Mouse (Mus musculus) frontal cortex, postnatal 25 days (tissue): ENCODE measurements at regions not wholly inside any gene's neighbourhood (a gene's known extent, or its start where the extent isn't known, plus 50 kb on each side); places are given as distances from the start of the nearest gene placed in this dataset.

Experiments
- DNase-seq, 2 experiments: peaks; one replicate each; pipeline ENCODE4 v3.0.0; 2022; ENCODE audit warnings: low spot score in 2 of 2

- DNase-seq, result no peak
These were observed 76.7 kb downstream of the Trim29 start for GRCm38 (mm10) chr9:43387397-43387796.

DNA sequence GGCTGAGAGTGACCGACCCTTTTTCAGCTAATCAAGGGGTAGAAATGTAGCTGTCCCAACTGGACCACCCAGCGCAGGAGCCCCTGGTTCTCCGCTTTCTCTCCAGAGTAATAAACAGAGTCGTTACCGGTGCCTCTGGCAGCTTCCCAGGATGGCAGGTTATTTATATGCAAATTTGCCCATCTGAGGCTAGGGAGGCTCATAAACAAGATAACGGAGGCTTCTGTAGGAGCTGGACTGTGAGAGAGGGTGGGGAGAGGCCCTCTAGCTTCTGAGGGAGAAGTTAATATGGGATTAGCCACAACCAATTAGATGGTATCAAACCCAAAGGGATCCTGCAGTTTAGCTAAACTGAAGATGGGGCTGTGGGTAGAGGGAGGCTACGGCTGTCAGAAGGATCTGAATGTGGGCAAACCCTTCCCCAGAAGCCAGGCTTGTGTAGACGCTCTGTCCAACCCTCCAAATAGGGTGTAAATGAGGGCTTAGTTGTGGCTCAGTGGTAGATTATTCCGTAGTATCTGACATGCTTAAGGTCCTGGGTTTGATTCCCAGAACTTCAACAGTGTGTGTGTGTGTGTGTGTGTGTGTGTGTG, 78.9 kb downstream of the Trim29 start:
- no peak for DNase-seq

- DNase-seq, result no peak
These were observed 81.9 kb downstream of the Trim29 start for GRCm38 (mm10) chr9:43392467-43393064.

GRCm38 (mm10) chr9:43394204-43394603, 83.6 kb downstream of the Trim29 start:
- no peak for DNase-seq

GRCm38 (mm10) chr9:43395209-43395608, 84.6 kb downstream of the Trim29 start:
- no peak for DNase-seq

DNA sequence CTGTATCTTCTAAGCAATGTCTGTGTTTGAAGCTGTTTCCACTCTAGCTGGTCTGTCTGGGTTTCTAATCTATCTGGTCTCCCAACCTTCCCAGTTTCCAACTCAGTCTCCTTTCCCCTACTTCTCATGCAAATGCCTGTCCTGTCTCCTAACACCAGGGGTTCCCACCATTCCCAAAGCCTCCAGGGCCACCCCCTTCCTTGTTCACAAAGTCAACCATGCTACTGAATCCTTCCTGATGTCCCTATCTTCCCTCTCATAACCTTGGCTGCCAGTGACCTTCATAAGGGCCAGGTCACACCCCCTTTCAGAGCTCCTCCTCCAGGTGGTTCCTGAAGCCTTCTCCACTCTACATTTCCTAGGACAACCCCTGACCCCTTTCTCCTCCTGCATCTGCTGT, 85.9 kb downstream of the Trim29 start:
- no peak for DNase-seq

DNA sequence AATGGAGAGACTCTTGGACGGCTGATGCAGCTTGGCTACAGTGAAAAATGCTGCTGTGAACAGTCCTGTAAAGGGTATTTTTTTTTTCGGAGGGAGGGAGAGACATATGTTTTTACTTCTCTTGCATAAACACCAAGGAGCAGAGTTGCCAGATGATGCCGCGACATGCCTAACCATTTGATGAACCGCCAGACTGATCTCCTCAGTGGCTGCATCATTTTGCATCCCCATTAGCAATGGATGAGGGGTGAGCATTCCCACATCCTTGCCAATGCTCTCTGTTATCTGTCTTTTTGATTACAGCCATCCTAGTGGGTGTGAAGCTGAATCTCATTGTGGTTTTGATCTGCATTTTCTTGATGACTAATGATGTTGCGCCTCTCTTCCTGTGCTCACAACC, 97.8 kb downstream of the Trim29 start:
- no peak for DNase-seq

GRCm38 (mm10) chr9:43412473-43412872, 101.8 kb downstream of the Trim29 start:
- no peak for DNase-seq

DNA sequence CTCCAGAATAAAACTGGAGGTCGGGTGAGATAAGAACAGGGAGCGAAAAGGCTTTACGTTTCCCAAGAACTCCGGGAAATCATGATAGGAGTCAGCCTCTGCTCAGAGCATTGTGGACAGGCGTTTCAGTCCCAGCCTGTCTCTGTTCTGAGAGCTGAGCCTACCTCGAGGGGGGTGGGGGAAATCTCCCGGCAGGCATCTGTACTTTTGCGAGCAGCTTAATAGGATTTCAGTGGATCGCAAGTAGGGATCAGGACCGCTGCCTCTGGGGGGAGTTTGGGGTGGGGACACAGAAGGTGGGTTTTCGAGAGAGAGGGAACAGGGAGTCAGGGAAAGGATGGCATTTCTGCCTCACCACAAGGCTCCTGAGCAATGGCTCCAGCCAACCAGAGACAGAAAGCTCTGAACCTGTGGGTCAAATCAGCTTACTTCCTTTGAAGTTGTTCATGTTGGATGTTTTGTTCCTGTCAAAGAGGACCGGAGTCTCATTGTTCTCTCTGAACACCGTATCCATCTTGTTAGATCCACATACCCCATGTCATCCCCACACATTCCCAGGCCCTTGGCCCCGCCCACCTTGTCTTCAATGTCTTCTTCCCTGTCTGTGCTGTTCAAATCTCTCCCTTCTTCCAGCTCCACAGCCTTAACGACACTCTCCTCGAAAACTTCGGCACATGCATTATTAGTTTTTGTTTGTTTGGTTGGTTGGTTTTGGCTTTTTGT, 109.5 kb downstream of the Trim29 start:
- DNase-seq, result no peak

- no peak for DNase-seq
These were observed 116.4 kb downstream of the Trim29 start for GRCm38 (mm10) chr9:43427007-43427406.

- no peak for DNase-seq
These were observed 123.3 kb downstream of the Trim29 start for GRCm38 (mm10) chr9:43433953-43434352.

- DNase-seq, result no peak
These were observed 127.8 kb downstream of the Trim29 start for GRCm38 (mm10) chr9:43438476-43438875.

DNA sequence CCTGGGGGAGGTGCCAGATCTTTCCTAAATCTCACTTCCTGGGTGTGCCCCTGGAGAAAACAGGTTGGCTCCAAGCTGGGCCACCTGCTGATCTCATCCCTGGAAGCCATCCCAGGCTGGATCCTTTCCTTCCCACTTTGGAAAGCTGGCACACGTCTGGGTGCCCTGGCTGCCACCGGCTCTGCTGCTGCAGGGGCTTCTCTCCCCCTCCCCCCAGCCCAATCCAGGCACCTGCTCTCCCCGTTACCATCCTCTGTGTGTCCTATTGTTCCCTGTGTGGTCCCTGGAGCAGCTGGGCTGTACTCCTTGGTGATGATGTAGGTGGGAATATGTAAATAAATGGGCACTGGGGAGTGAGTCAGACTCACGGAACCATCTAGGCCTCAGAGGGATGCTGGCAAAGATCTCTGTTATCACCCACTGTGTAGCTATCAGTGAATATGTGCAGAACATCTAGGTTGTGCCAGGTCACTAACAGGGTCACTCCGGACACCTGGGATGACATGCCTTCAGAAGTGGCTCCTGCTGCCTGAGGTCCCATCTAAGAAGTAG, 130.4 kb downstream of the Trim29 start:
- DNase-seq, result no peak

- no peak for DNase-seq
These were observed 134.8 kb downstream of the Trim29 start for GRCm38 (mm10) chr9:43445491-43445890.

GRCm38 (mm10) chr9:43447372-43447771, 136.7 kb downstream of the Trim29 start:
- no peak for DNase-seq

GRCm38 (mm10) chr9:43448981-43449380, 138.3 kb downstream of the Trim29 start:
- no peak for DNase-seq

GRCm38 (mm10) chr9:43453953-43454582, 143.4 kb downstream of the Trim29 start:
- DNase-seq, result no peak

- no peak for DNase-seq
These were observed 147.1 kb downstream of the Trim29 start for GRCm38 (mm10) chr9:43457736-43458135.

GRCm38 (mm10) chr9:43461131-43461530, 150.5 kb downstream of the Trim29 start:
- DNase-seq, result no peak

DNA sequence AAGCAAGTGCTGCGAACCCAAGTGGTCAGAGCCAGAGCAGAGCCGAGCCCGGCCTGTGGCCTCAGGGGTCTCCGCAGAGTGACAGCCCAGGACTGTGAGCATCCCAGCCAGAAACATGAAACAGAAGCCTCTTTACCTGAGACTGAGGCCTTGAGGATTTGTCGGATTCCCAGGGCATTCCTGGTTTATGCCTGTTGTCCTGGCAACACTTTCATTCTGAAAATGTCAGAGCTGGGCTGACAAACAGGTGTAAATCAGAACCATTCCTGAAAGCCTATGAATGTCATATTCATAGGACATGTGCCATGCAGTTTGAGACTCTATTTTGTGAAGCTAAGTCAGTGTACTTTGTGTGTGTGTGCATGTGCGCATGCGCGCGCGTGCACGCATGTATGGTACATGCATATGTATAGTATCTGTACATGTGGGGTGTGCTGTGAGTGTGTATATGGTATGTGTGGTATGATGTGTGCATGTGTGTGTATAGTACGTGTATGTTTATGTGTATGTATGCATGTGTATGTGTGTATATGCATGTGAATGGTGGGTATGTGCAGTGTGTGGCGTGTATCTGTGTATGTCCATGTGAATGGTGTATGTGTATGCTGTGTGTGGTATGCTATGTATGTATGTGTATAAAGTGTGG, 152.9 kb downstream of the Trim29 start:
- DNase-seq, result no peak

DNA sequence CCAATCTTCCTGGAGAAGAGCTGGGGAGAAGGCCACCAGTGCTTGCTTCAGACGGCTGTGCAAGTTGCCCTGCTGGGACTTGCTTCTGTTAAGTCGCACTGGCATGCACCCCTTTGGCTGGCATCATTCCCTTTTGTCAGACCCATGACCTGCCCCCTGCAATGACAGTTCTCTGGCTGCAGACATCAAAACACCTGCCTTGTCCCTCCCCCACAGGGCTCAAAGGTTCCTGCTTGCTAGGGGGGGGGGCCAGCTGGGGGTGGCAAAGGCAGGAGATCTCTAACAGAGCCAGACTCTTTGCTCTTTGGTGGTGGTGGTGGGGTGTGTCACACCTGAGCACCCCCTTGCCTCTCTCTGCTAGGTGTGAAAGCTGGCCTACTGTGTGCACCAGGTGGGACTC, 154.5 kb downstream of the Trim29 start:
- no peak for DNase-seq

DNA sequence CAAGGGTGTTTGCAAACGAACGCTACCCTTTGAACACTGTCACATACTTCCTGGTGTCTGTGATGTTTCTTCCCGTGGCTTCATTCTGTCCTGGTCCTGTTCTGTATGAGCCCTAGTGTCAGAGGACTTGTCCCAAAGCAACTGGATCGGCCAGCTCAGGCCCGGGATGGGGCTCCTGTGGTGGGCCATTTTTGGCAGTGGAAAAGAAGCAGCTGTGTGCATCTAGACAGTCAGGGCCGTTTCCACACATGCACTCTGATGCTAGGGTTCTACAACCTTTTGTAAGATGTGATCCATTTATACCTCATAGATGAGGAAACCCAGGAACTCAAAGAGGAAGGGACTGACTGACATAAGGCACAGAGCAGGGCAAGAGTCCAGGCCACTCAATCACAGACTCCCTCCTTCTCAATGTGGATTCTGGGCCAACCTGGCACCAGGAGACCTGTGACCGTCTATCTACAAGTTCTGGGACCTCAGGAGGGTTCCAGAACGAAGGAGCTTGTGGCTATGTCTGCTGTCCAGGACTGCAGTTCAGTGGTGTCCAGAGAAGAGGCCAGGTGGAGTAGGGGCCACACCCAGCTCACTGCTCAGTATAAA, 155.2 kb downstream of the Trim29 start:
- DNase-seq, result no peak
